Mouse (Mus musculus) T-helper 1 cell (primary cell): ENCODE data around the gene Kcnd3.

Experiments used
- in situ Hi-C: fragments of 300-600 bp; cut with MboI, MseI; formaldehyde crosslinking; loops from one replicate; pipeline ENCODE4 v1.15.1; 2025; ENCODE audit warnings: high pct_unique_total_duplicates

Kcnd3 gene

GRCm38 (mm10) chr3:105453214-105453950 lies 1.3 kb downstream of the Kcnd3 start:
- in situ Hi-C loops = no loop called here

GRCm38 (mm10) chr3:105457657-105458056 lies 5.5 kb downstream of the Kcnd3 start:
- in situ Hi-C loops = loop anchor here (5.0 kb wide), 1 partner anchor 635 kb away; no protein-coding TSS in a partner anchor

- in situ Hi-C loops = no loop called here
Measured at GRCm38 (mm10) chr3:105466538-105466937, 14.4 kb downstream of the Kcnd3 start.

GRCm38 (mm10) chr3:105472564-105472963 lies 20.4 kb downstream of the Kcnd3 start:
- in situ Hi-C loops = no loop called here

GRCm38 (mm10) chr3:105476408-105476807 lies 24.3 kb downstream of the Kcnd3 start:
- in situ Hi-C loops = no loop called here

- in situ Hi-C loops = no loop called here
Measured at GRCm38 (mm10) chr3:105478876-105479275, 26.7 kb downstream of the Kcnd3 start.

GRCm38 (mm10) chr3:105481419-105481818 lies 29.3 kb downstream of the Kcnd3 start:
- in situ Hi-C loops = no loop called here

- in situ Hi-C loops = no loop called here
Measured at GRCm38 (mm10) chr3:105483651-105484052, 31.5 kb downstream of the Kcnd3 start.

- in situ Hi-C loops = no loop called here
Measured at GRCm38 (mm10) chr3:105487171-105487570, 35.0 kb downstream of the Kcnd3 start.

GRCm38 (mm10) chr3:105489607-105490006 lies 37.5 kb downstream of the Kcnd3 start:
- in situ Hi-C loops = no loop called here

GRCm38 (mm10) chr3:105494886-105495285 lies 42.8 kb downstream of the Kcnd3 start:
- in situ Hi-C loops = no loop called here

- in situ Hi-C loops = no loop called here
Measured at GRCm38 (mm10) chr3:105496216-105496615, 44.1 kb downstream of the Kcnd3 start.

- in situ Hi-C loops = no loop called here
Measured at GRCm38 (mm10) chr3:105496935-105497334, 44.8 kb downstream of the Kcnd3 start.

- in situ Hi-C loops = no loop called here
Measured at GRCm38 (mm10) chr3:105501071-105501470, 48.9 kb downstream of the Kcnd3 start.

GRCm38 (mm10) chr3:105504272-105504671 lies 52.1 kb downstream of the Kcnd3 start:
- in situ Hi-C loops = no loop called here

GRCm38 (mm10) chr3:105505161-105505872 lies 53.2 kb downstream of the Kcnd3 start:
- in situ Hi-C loops = no loop called here

GRCm38 (mm10) chr3:105505873-105506170 lies 53.7 kb downstream of the Kcnd3 start:
- in situ Hi-C loops = no loop called here

- in situ Hi-C loops = no loop called here
Measured at GRCm38 (mm10) chr3:105506592-105506991, 54.5 kb downstream of the Kcnd3 start.

GRCm38 (mm10) chr3:105509321-105509720 lies 57.2 kb downstream of the Kcnd3 start:
- in situ Hi-C loops = no loop called here

- in situ Hi-C loops = no loop called here
Measured at GRCm38 (mm10) chr3:105511836-105512235, 59.7 kb downstream of the Kcnd3 start.

- in situ Hi-C loops = no loop called here
Measured at GRCm38 (mm10) chr3:105514215-105514614, 62.1 kb downstream of the Kcnd3 start.

GRCm38 (mm10) chr3:105515035-105515434 lies 62.9 kb downstream of the Kcnd3 start:
- in situ Hi-C loops = no loop called here

GRCm38 (mm10) chr3:105515640-105516039 lies 63.5 kb downstream of the Kcnd3 start:
- in situ Hi-C loops = no loop called here
